Mouse (Mus musculus) cerebellum, adult 2 months (tissue): Measurements from ENCODE around the gene Slc2a9.

Source experiments
- CTCF ChIP-seq: fragments of 200-500 bp; IDR thresholded peaks from 2 replicates; pipeline ENCODE4 v1.5.1; 2011; ENCODE audit warnings: low read depth, mild to moderate bottlenecking, control low read depth, low read length, moderate library complexity, borderline replicate concordance; ENCODE audit not compliant: insufficient read depth
- POLR2A ChIP-seq: fragments of 200-500 bp; IDR thresholded peaks from 2 replicates; pipeline ENCODE4 v1.6.1; 2011; ENCODE audit warnings: low read length, control low read depth, borderline replicate concordance; ENCODE audit not compliant: insufficient read depth

DNA sequence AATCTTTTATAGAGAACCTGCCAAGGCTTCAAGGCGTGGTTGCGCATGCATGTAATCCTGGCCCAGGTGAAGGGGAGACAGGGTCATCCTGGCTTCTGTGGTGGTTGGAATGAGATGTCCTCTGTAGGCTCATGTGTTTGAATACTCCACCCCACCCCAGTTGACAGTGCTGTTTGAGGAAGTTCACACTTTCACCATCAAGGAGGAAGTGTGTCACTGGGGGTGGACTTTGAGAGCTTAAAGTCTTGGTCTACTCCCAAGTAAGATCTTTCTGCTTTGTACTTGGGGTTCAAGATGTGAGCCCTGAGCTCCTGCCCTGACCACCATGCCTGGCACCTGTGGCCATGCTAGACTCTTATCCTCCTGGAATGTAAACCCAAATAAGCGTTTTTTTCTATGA is 100.7 kb downstream of the Slc2a9 start:
- no peak for TF ChIP-seq CTCF
- TF ChIP-seq POLR2A = no peak
